Mouse (Mus musculus): ENCODE measurements around the gene Fam13a.

DNA sequence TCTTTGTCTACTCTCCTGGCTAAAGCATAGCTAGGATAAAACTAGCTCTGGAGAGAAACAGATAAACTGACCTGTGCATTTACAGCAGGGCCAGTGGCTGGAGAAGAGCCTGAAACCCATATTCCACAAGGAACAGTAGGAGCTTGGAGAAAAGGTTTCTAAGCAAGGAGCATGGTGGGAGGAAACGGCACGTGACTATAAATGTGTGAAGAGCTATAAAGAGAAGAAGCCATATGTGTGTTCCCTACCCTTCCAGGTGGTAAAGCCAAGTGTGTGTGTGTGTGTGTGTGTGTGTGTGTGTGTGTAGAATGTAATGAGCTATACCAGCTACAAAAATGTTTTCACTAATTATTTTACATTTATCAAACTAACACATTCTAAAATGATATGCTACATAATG lies 82.1 kb downstream of the Fam13a start:
- TF ChIP-seq CTCF (IDR thresholded peaks at IDR 0.05; ENCODE audit: extremely low read depth, insufficient read depth, low read length) (no peak), POLR2A (IDR thresholded peaks at IDR 0.05; ENCODE audit: extremely low read depth, insufficient read depth, low read length) (no peak)
